Mouse (Mus musculus): Measurements from ENCODE around the gene Figla.
"Not testable (repeated sequence)": the region's sequence is repeated elsewhere in the genome, so short reads cannot be mapped to it uniquely, and the experiment has no call there.

Figla gene

GRCm38 (mm10) chr6:86015871-86016270 lies at the start of gene Figla:
TSS of gene Figla (plus strand) at chr6:86016171.
- no peak for DNase-seq (ENCODE audit: low read depth, low spot score)

DNA sequence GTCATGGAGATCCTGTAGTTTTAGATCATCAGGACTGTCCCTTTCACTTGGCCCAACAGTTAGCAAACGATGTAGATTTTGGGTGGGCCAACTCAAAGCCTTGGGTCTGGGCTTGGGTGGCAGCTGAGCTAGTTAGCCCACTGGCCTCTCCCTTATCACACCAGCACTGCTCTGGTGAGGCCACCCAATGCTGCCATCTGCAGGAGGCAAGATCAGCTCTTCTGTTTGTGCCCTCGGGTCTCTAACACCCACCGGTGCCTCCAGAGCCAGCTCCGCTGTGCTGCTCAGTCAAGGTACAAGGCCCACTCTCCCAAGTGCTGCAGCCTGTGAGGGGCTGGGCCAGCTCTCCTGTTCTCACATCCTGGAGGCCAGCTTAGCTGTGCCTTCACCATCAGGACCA lies 49.3 kb upstream of the Figla start:
- no peak for DNase-seq (ENCODE audit: low read depth, low spot score)

GRCm38 (mm10) chr6:85969889-85970288 lies 46.1 kb upstream of the Figla start:
- peak; percentile 89 for DNase-seq (ENCODE audit: low read depth, low spot score)

DNA sequence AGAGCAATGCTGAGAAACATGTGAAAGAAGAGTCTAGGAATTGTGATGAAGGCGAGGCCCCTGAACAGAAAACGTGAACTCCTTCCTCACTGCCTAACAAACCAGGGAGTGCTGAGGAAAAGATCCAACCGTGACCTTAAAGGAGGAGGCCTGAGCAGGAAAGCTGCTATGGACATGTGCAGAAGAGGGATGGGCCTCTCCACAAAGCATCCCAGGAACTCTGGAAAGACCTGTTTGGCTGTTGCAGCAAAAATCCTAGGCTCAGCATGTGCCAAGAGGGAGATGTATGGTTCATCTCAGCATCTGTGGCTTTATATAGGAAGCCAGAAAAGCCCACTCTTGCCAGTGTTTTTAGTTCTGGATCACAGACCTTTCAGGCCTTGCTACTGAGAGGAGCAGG lies 43.3 kb upstream of the Figla start:
- peak; percentile 40 for DNase-seq (ENCODE audit: low read depth, low spot score)

DNA sequence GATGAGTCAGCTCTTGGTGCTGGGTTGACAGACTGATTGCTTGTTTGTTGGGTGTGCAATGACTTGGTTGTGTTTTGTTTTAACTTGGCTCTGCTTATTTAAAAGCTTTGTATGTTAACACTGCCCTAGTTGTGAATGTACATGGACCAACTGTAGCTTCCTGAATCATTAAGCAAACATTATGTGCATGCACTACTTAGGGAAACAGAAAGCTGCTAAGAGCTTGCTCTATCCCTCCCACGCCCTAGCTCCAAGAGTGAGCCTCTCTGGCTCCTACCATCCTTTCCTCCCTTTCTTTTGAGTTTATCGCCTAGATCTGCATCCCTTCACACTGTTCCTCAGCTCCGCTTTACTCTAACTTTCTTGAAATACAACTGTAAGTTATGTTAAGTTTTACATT lies 42.6 kb upstream of the Figla start:
- peak; percentile 41 for DNase-seq (ENCODE audit: low read depth, low spot score)

GRCm38 (mm10) chr6:85974941-85975617 lies 40.9 kb upstream of the Figla start:
- DNase-seq (ENCODE audit: low read depth, low spot score) = no peak

DNA sequence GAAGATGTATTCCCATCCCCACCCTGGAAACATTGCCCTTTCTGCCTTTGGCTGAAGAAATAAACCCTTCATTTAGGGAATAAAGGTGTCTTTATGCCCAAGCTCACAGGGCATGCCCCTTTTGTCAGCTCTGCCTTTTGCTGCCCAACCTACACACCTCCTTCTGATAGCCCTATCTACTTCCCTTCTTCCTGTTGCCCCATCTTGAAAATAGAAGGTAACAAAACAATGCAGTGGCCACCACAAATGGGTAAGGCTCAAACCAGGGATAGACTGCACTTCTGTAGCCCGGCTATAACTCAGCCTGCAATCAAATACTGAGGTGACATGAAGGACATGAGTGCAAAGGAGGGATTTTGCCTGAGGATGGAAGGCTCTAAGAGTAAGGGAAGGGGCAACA lies 40.2 kb upstream of the Figla start:
- DNase-seq (ENCODE audit: low read depth, low spot score) = no peak

DNA sequence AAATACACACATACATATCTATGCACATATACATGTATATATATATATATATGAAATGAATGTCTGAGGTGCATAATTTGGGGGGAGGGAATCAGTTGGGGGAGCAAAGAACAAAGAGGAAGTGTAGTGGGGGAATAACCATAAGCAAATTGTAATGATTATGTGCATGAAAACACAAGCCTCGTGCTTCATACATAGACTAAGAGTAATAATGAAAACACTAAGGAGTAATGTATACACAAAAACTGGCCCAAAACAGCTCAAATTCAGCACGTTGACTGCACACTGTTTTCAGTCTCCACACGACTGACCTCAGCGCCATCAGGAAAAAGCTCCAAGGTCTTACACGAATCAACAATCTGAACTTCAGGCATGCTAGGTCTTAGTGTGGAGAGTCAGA lies 39.7 kb upstream of the Figla start:
- no peak for DNase-seq (ENCODE audit: low read depth, low spot score)

DNA sequence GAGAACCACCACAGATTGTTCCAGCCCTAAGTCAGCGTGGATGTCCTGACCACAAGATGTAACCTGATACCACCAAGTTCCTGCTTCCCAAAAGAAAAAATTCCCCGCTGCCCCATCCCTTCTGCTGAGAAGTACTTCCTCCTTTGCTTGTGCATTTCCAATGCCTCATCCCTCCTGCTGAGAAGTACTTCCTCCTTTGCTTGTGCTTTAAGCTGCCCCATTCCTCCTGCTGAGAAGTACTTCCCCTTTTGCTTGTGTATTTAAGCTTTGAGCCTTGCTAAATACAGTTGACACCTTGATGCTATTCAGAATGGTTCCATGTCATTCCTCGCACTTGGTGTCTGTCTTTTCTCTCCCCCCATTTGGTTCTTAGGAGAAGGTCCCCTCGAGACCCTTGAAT lies 37.2 kb upstream of the Figla start:
- DNase-seq (ENCODE audit: low read depth, low spot score) = not testable (repeated sequence)

DNA sequence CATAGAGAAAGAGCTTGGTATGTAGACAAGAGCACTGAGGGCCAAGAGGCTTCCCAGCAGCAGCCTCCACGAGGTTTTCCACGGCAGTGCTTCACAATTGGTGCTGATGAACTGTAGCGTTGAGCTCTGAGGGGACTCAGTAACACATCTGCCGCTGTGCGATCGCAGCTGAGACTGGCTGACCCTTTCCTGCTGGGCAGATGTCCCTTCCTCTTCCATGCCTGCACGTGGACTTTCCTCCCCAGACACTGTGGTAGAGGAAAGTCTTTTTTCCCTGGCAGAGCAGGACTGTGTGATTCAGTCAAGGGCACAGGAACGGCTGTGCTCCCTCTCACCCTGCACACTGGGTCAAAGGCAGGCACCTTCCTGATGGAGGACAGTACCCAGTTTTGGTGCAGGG lies 31.6 kb upstream of the Figla start:
- DNase-seq (ENCODE audit: low read depth, low spot score) = no peak

DNA sequence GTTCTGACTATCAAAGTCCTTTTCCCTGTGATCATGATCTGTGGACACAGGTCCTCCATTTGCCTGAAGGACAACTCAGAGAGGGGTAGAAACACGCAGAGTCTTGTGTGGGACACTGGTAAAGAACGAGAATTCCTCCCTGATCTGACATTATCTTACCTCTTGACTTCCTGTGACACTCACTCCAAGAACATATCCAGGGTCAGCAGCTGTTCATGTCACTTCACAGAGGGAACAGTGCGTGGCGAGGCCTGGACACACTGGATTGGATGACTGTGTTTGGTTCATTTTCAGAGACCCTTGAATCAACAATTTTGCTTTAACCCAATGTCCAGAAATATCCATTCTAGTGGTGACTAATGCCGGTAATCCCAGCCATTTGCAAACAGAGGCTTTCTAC lies 26.4 kb upstream of the Figla start:
- not testable (repeated sequence) for DNase-seq (ENCODE audit: low read depth, low spot score)

- not testable (repeated sequence) for DNase-seq (ENCODE audit: low read depth, low spot score)
Observed at GRCm38 (mm10) chr6:85990774-85991173, 25.2 kb upstream of the Figla start.

DNA sequence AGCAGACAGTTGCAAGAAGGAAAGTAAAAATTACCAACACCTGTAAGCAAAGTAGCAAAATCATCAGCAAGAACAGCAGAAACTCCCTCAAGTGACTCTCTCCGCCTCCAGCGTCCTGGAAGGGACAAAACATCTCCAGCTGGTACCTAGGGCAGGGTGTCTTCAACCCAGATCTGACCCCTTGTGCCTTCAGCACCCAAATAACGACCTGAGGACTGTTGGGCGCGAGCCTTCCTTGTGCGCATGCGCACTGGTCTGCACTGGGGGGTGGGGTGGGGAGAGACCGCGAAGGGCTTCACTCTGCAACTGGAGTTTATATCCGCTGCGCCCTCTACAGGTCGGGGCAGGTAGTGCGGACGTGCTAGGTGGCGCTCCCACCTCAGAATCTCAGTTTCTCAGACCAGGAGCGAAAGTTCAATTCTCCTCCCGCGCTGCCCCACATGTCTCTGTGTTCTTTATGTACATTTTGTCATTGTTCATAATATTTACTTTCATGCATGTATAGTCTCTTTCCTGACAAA lies 12.5 kb upstream of the Figla start:
- no peak for DNase-seq (ENCODE audit: low read depth, low spot score)

DNA sequence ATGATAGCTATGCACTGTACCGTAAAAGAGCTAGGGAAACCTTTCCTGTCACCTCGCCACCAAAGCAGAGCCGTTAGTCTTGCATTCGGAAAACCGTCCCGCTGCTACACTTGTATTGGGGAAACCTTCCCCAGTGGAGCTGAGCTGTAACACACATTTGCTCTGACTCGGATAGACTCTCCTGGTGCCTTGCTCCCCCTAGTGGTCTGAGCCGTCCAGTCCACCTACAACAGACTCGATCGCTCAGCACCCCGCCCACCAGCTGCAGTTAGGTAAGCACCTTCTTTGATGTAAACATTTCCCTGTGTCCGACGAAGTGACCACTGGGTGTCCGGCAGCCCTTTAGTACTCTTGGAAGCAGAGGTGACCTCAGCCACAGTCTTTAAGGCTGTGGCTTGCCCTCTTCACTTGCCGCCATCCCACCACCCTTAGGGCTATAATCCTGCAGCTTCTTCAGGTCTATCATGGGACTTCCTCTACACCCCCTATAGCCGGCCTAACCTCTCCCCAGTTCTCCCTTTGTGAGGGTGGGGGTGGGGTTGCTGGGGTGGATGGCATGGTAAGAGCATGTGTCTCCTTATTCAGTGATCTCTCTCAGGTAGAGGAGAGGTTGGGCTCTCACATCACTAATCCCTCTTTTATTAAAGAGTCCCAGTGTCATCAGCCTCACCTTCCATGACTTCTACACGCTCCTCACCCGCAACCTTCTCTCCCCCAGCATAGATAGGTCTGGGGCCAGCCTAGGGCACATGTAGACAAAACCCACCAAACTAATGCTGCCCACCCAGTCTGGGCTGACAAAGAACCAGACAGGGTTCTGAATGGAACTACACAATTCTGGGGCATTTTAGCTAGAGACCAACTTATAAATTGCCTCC lies 11.5 kb upstream of the Figla start:
- DNase-seq (ENCODE audit: low read depth, low spot score) = peak; percentile 95

DNA sequence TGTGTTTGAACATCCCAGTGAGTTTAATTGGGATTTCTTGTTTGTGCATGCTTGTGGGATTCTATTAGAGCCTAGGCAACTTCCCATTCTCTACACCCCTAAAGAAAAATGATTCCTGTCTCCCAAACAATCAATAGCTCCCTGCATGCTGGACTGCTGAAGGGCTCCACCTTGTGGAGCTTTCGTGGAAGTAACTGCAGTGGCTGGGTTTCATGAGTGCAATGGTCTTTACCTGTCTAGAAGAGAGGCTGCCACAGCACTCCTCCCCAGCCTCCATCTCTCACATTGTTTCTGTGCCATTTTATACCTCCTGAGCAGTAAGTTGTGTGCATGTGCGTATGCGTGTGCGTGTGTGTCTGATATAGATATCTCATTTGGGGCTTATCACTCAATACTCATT lies 6.0 kb upstream of the Figla start:
- DNase-seq (ENCODE audit: low read depth, low spot score) = peak; percentile 74

- DNase-seq (ENCODE audit: low read depth, low spot score) = peak; percentile 28
Observed at GRCm38 (mm10) chr6:86014812-86015211, 1.2 kb upstream of the Figla start.

- no peak for DNase-seq (ENCODE audit: low read depth, low spot score)
Observed at GRCm38 (mm10) chr6:86016793-86017350, 901 bp downstream of the Figla start.

- DNase-seq (ENCODE audit: low read depth, low spot score) = no peak
Observed at GRCm38 (mm10) chr6:86019415-86020237, 3.7 kb downstream of the Figla start.

GRCm38 (mm10) chr6:86020948-86021347 lies 5.0 kb downstream of the Figla start:
- DNase-seq (ENCODE audit: low read depth, low spot score) = peak; percentile 65

- no peak for DNase-seq (ENCODE audit: low read depth, low spot score)
Observed at GRCm38 (mm10) chr6:86026632-86027292, 10.8 kb downstream of the Figla start.

DNA sequence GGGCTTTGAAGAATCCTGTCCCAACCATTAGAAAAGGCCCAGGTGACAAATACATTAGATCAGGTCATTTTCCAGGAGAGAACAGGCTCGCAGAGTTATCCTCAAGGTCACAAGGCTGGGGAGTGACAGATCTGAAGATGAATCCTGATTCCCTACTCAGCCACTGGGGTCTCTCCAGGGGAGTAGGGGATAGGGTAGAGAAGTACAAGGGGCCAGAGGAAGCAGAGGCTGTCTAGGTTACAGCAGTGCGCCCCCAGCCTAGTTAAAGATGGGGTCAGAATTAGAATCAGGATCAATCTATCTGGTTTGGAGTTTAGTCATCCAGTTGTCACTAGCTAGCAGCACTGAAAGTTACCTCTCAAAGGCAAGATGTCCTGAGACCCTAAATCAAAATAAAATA lies 12.2 kb downstream of the Figla start:
- DNase-seq (ENCODE audit: low read depth, low spot score) = no peak

All from 3T3-L1 (cell line).